Mouse (Mus musculus) liver, embryonic 14.5 days (tissue): Measurements from ENCODE around the gene Rbpjl. TPM values are rescaled to one million over a fixed set of nuclear protein-coding genes. Genes with fewer than 3 reads are reported as not detected.

ENCODE experiments used
- ATAC-seq: fragments of 200-750 bp; cut with Nextera tagmentation; 2 replicates; pipeline ENCODE4 v1.8.0; 2017; ENCODE audit warnings: moderate number of reproducible peaks, mild to moderate bottlenecking, moderate library complexity; ENCODE audit not compliant: insufficient read depth
- DNase-seq, 3 experiments: peaks; one replicate each; pipeline ENCODE4 v3.0.0-alpha.2; 2012 to 2013; ENCODE audit warnings: low read depth in 3 of 3, low spot score in 3 of 3
- H3K27ac ChIP-seq: fragments of 300-500 bp; sonication (generic); 2 replicates; pipeline ENCODE4 v1.5.1; 2014; ENCODE audit warnings: moderate library complexity, mild to moderate bottlenecking, control low read depth, inconsistent platforms
- H3K27me3 ChIP-seq: fragments of 300-500 bp; sonication (generic); 2 replicates; pipeline ENCODE4 v1.6.1; 2014; ENCODE audit warnings: mild to moderate bottlenecking, low read length, moderate library complexity; ENCODE audit not compliant: control insufficient read depth, insufficient read depth
- H3K36me3 ChIP-seq: fragments of 300-500 bp; sonication (generic); replicated peaks from 2 replicates; pipeline ENCODE4 v1.6.1; 2014; ENCODE audit warnings: low read depth; ENCODE audit not compliant: control insufficient read depth, insufficient read depth
- H3K4me1 ChIP-seq, 2 experiments: fragments of 200-500 bp in 1 of 2; fragments of 300-500 bp in 1 of 2; sonication (generic) in 1 of 2; replicated peaks; 2 replicates each; pipeline ENCODE4 v1.6.1; 2012 to 2014; ENCODE audit warnings: antibody characterized with exemption in 1 of 2, inconsistent platforms in 1 of 2, low read length in 1 of 2; ENCODE audit not compliant: control insufficient read depth in 2 of 2, insufficient read depth in 2 of 2
- H3K4me2 ChIP-seq: fragments of 300-500 bp; sonication (generic); 2 replicates; pipeline ENCODE4 v1.6.1; 2014; ENCODE audit warnings: low read depth, mild to moderate bottlenecking, control low read depth, moderate library complexity
- H3K4me3 ChIP-seq, 2 experiments: fragments of 200-500 bp in 1 of 2; fragments of 300-500 bp in 1 of 2; sonication (generic) in 1 of 2; 2 replicates each; pipeline ENCODE4 v1.5.1; 2012 to 2014; ENCODE audit warnings: low read depth in 2 of 2, low read length in 2 of 2, mild to moderate bottlenecking in 2 of 2, control low read depth in 1 of 2, inconsistent platforms in 1 of 2, moderate library complexity in 1 of 2; ENCODE audit not compliant: insufficient read depth in 1 of 2
- H3K9ac ChIP-seq: fragments of 300-500 bp; sonication (generic); replicated peaks from 2 replicates; pipeline ENCODE4 v1.6.1; 2014; ENCODE audit warnings: mild to moderate bottlenecking, control low read depth, moderate library complexity
- H3K9me3 ChIP-seq: fragments of 300-500 bp; sonication (generic); 2 replicates; pipeline ENCODE4 v1.6.1; 2016; ENCODE audit warnings: low read length, mixed read lengths; ENCODE audit not compliant: control insufficient read depth
- CTCF ChIP-seq: IDR thresholded peaks from 2 replicates; pipeline ENCODE4 v1.5.1; 2016; ENCODE audit warnings: antibody characterized with exemption, low read depth, control low read depth
- EP300 ChIP-seq: IDR thresholded peaks from 2 replicates; pipeline ENCODE4 v1.6.1; 2016; ENCODE audit warnings: antibody characterized with exemption, low read depth
- WGBS: fragments of 180-500 bp; shearing (Covaris S2); extraction: QIAGEN DNeasy Blood & Tissue Kit; methylation state at CpG from one replicate; pipeline ENCODE4 v1.1.7; 2014; ENCODE audit not compliant: insufficient replicate concordance; 5-methylcytosine and 5-hydroxymethylcytosine counted together
- polyA plus RNA-seq, 2 experiments: library from polyadenylated mRNA; depleted of rRNA in 1 of 2; stranded (reverse) in 1 of 2; unstranded in 1 of 2; fragments of >200 nt; fragmentation: Nextera tagmentation in 1 of 2; extraction: Ambion mirVana in 1 of 2; gene quantifications; 2 replicates each; pipeline versions ENCODE4 v1.2.1 to v1.2.3; 2012 to 2014

Gene Rbpjl
- polyA plus RNA-seq, 2 experiments = 0.05 to 0.06 TPM

- Histone ChIP-seq H3K9ac (no peak overlapping the region), H3K27me3 (no peaks in the 10 kb centered on the region), H3K4me1 (no peaks in the 10 kb centered on the region), H3K4me2 (no peak overlapping the region), H3K27ac (no peak overlapping the region), H3K9me3 (no peaks in the 10 kb centered on the region), H3K36me3 (no peaks in the 10 kb centered on the region), H3K4me3 (no peak overlapping the region)
- DNase-seq (no peak), ATAC-seq (no peak)
- TF ChIP-seq EP300 (no peak), CTCF (no peak)
- 68% methylated on average over 8 of the region's 8 CpGs for WGBS
These were observed 19.0 kb downstream of the Rbpjl start for GRCm38 (mm10) chr2:164421979-164422378.

GRCm38 (mm10) chr2:164422675-164423393 is 19.9 kb downstream of the Rbpjl start:
- Histone ChIP-seq H3K4me3 (no peak overlapping the region), H3K27me3 (no peaks in the 10 kb centered on the region), H3K27ac (no peak overlapping the region), H3K9ac (no peak overlapping the region), H3K9me3 (no peaks in the 10 kb centered on the region), H3K4me1 (no peaks in the 10 kb centered on the region), H3K36me3 (no peaks in the 10 kb centered on the region), H3K4me2 (no peak overlapping the region)
- no peak for ATAC-seq
- TF ChIP-seq EP300 (no peak), CTCF (no peak)
- no peak for DNase-seq
- 70% methylated on average over 15 of the region's 15 CpGs for WGBS

- no peak overlapping the region for H3K27ac ChIP-seq
- no peaks in the 10 kb centered on the region for H3K4me1 ChIP-seq
- no peak overlapping the region for H3K4me3 ChIP-seq
- DNase-seq (no peak), ATAC-seq (no peak)
- H3K36me3 ChIP-seq = no peaks in the 10 kb centered on the region
- TF ChIP-seq EP300 (no peak), CTCF (no peak)
- no peaks in the 10 kb centered on the region for H3K9me3 ChIP-seq
- 72% methylated on average over 11 of the region's 11 CpGs for WGBS
- H3K27me3 ChIP-seq = no peaks in the 10 kb centered on the region
- no peak overlapping the region for H3K4me2 ChIP-seq
- H3K9ac ChIP-seq = no peak overlapping the region
These were observed 20.5 kb downstream of the Rbpjl start for GRCm38 (mm10) chr2:164423464-164423863.

GRCm38 (mm10) chr2:164424406-164424805 is 21.5 kb downstream of the Rbpjl start:
- no peaks in the 10 kb centered on the region for H3K4me1 ChIP-seq
- H3K9ac ChIP-seq = no peak overlapping the region
- TF ChIP-seq EP300 = no peak
- no peak for TF ChIP-seq CTCF
- H3K27ac ChIP-seq = no peak overlapping the region
- DNase-seq (no peak), ATAC-seq (no peak)
- no peak overlapping the region for H3K4me2 ChIP-seq
- no peak overlapping the region for H3K4me3 ChIP-seq
- H3K27me3 ChIP-seq = no peaks in the 10 kb centered on the region
- 76% methylated on average over 8 of the region's 8 CpGs for WGBS
- H3K36me3 ChIP-seq = no peaks in the 10 kb centered on the region
- H3K9me3 ChIP-seq = no peaks in the 10 kb centered on the region

GRCm38 (mm10) chr2:164425401-164425800 is 22.5 kb downstream of the Rbpjl start:
- no peak overlapping the region for H3K4me2 ChIP-seq
- H3K4me3 ChIP-seq = no peak overlapping the region
- H3K27me3 ChIP-seq = no peaks in the 10 kb centered on the region
- WGBS = 60% methylated on average over 5 of the region's 5 CpGs
- H3K27ac ChIP-seq = no peak overlapping the region
- TF ChIP-seq EP300 = no peak
- TF ChIP-seq CTCF = no peak
- H3K4me1 ChIP-seq = 0 out of 4 replicates have a peak, but pooled peaks cover 0 to under 1% of the 10 kb centered on the region in 2 experiments
- H3K36me3 ChIP-seq = no peaks in the 10 kb centered on the region
- ATAC-seq (no peak), DNase-seq (no peak)
- no peaks in the 10 kb centered on the region for H3K9me3 ChIP-seq
- H3K9ac ChIP-seq = no peak overlapping the region
